Comparison of ENCODE assay signal across 20 mouse cellular contexts in the genomic region with DNA sequence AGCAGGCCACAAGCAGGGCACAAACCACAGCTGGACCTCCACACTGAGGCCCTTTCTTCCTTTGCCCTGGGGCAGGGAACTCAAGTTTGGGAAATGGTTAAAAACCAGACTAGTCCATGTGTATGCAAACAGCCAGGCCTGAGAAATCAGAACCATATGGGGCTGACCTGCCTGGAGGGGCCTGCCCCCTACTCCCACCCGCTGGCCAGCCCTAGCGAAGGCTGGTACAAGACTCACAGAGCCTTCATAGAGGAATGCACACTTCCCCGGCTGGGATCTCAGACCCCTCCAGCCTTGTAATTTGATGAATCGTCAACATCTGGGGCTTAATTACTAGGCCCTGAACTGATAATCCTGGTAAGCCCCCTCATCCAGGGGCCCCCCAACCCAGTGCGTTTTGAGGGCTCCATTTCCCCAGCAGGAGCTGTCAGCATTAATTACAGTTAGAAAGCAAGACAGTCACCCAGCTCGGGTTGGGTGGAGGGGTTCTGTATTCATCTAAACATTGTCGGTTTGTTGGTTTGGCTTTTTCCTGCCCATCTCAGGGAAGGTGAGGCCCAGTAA. TPM values are rescaled to one million over a fixed set of nuclear protein-coding genes. Genes with fewer than 3 reads are reported as not detected.
A peak's percentile ranks its signal among the peaks of the same experiment; 100 is the strongest.
DNase-seq lines count a peak whose midpoint lies in the region; ATAC-seq and TF ChIP-seq lines count a peak whose summit lies in the region.
"Had no signal": no experiment of that assay in that cellular context is flagged by ENCODE, and none has a peak within 500 bp of the region (broad histone marks: within the 10 kb centered on the region; RNA-seq: fewer than 3 reads in every experiment).

No protein-coding gene starts in this region.

- H3K36me3 ChIP-seq in MEL (ENCODE audit: control insufficient read depth in 1 of 2, insufficient read depth in 2 of 2, low read length in 2 of 2) = peaks cover 0 to 27% of the 10 kb centered on the region in 2 experiments; a peak in 2 of 4 replicates
- H3K36me3 ChIP-seq in embryonic facial prominence, embryonic 12.5 days = no peaks in the 10 kb centered on the region
- H3K36me3 ChIP-seq in limb, embryonic 13.5 days = no peaks in the 10 kb centered on the region
- H3K36me3 ChIP-seq: forebrain, embryonic 15.5 days; liver, embryonic 12.5 days; neural tube, embryonic 13.5 days had no signal

- DNase-seq in heart, adult 11 months = peak; percentile 81
- no peak for DNase-seq in heart, adult 18-20 months
- no peak for DNase-seq in MEL (ENCODE audit: low read depth, low spot score)
- no peak for DNase-seq in kidney, postnatal 10 days
- DNase-seq in cerebellum, adult 9-10 months = no peak
- DNase-seq in gastrocnemius, adult 2 months = no peak
- DNase-seq: cerebellum, postnatal 14 days; gastrocnemius, postnatal 10 days; heart, postnatal 14 days; kidney, adult 18-20 months; kidney, postnatal 25 days; lung, embryonic 14.5 days; right cerebral cortex, postnatal 4 days had no signal

- H3K4me1 ChIP-seq in MEL (ENCODE audit: control insufficient read depth in 1 of 2, insufficient read depth in 2 of 2, low read length in 2 of 2) = peaks cover 8 to 38% of the 10 kb centered on the region in 2 experiments
- peaks cover 49% of the 10 kb centered on the region for H3K4me1 ChIP-seq in embryonic facial prominence, embryonic 12.5 days
- H3K4me1 ChIP-seq in limb, embryonic 13.5 days = peaks cover 44% of the 10 kb centered on the region
- H3K4me1 ChIP-seq: forebrain, embryonic 15.5 days had no signal

- TF ChIP-seq CTCF in MEL (IDR thresholded peaks at IDR 0.05 in 2 of 3, conservative IDR thresholded peaks at IDR 0.05 in 1 of 3; ENCODE audit: control insufficient read depth in 1 of 3, insufficient read depth in 1 of 3, low read depth in 2 of 3, low read length in 3 of 3, poor library complexity in 1 of 3, severe bottlenecking in 1 of 3) = no peak
- TF ChIP-seq CTCF in gastrocnemius, adult 2 months (IDR thresholded peaks at IDR 0.05) = no peak

- no peaks in the 10 kb centered on the region for H3K79me2 ChIP-seq in MEL (ENCODE audit: control insufficient read depth, insufficient read depth, low read length, poor library complexity)

- H3K9me3 ChIP-seq in MEL (replicated peaks; ENCODE audit: insufficient read depth, low read length) = no peaks in the 10 kb centered on the region
- no peaks in the 10 kb centered on the region for H3K9me3 ChIP-seq in embryonic facial prominence, embryonic 12.5 days
- no peaks in the 10 kb centered on the region for H3K9me3 ChIP-seq in limb, embryonic 13.5 days
- H3K9me3 ChIP-seq: forebrain, embryonic 15.5 days; liver, embryonic 12.5 days; neural tube, embryonic 13.5 days had no signal

- TF ChIP-seq RAD21 in MEL (IDR thresholded peaks at IDR 0.05; ENCODE audit: low read depth, low read length) = no peak

- TF ChIP-seq EP300 in MEL (IDR thresholded peaks at IDR 0.05; ENCODE audit: low read depth in 1 of 2, low read length in 2 of 2) = no peak

- H3K27ac ChIP-seq in MEL (ENCODE audit: control insufficient read depth, low read depth, low read length) = peak overlapping the region; percentile 66
- peak overlapping the region; percentile 85 for H3K27ac ChIP-seq in embryonic facial prominence, embryonic 12.5 days
- H3K27ac ChIP-seq in limb, embryonic 13.5 days = peak overlapping the region; percentile 52; the same call in 1 of the 2 replicates
- no peak overlapping the region for H3K27ac ChIP-seq in gastrocnemius, adult 2 months
- H3K27ac ChIP-seq: forebrain, embryonic 15.5 days; macrophage; neural tube, embryonic 13.5 days had no signal

- H3K27me3 ChIP-seq in MEL (ENCODE audit: control insufficient read depth in 1 of 2, insufficient read depth in 2 of 2, low read length in 2 of 2) = no peaks in the 10 kb centered on the region
- H3K27me3 ChIP-seq in embryonic facial prominence, embryonic 12.5 days = no peaks in the 10 kb centered on the region
- H3K27me3 ChIP-seq in limb, embryonic 13.5 days = no peaks in the 10 kb centered on the region
- H3K27me3 ChIP-seq: forebrain, embryonic 15.5 days; neural tube, embryonic 13.5 days had no signal

- no peak overlapping the region for H3K4me2 ChIP-seq in embryonic facial prominence, embryonic 12.5 days (replicated peaks)
- H3K4me2 ChIP-seq in limb, embryonic 13.5 days (replicated peaks) = no peak overlapping the region
- H3K4me2 ChIP-seq: forebrain, embryonic 15.5 days; liver, embryonic 12.5 days; lung, embryonic 14.5 days; neural tube, embryonic 13.5 days had no signal

- ATAC-seq in embryonic facial prominence, embryonic 12.5 days (ENCODE audit: insufficient number of reproducible peaks, insufficient read depth, low FRiP score, low TSS enrichment) = peak; percentile 58; the same call in 1 of the 2 replicates
- ATAC-seq in limb, embryonic 13.5 days (ENCODE audit: low FRiP score, low read depth) = no peak
- ATAC-seq: forebrain, embryonic 15.5 days; hindbrain, embryonic 16.5 days had no signal

- intact Hi-C loops in gastrocnemius, adult 2 months (cut with DNase I) = no loop called here

- WGBS in embryonic facial prominence, embryonic 12.5 days = 7% methylated on average over 7 of the region's 7 CpGs
- WGBS in limb, embryonic 13.5 days = 8% methylated on average over 7 of the region's 7 CpGs

- H3K4me3 ChIP-seq in MEL (ENCODE audit: control insufficient read depth in 1 of 2, insufficient read depth in 1 of 2, low read depth in 2 of 2, low read length in 2 of 2) = no peak overlapping the region
- H3K4me3 ChIP-seq in embryonic facial prominence, embryonic 12.5 days = no peak overlapping the region
- no peak overlapping the region for H3K4me3 ChIP-seq in limb, embryonic 13.5 days
- H3K4me3 ChIP-seq in gastrocnemius, adult 2 months = no peak overlapping the region
- H3K4me3 ChIP-seq: forebrain, embryonic 15.5 days; liver, embryonic 12.5 days; neural tube, embryonic 13.5 days had no signal

- H3K9ac ChIP-seq in MEL (ENCODE audit: control insufficient read depth, low read depth, low read length, poor library complexity, severe bottlenecking) = no peak overlapping the region
- no peak overlapping the region for H3K9ac ChIP-seq in embryonic facial prominence, embryonic 12.5 days
- 0 out of 2 replicates have a peak overlapping the region, but pooled peaks have one; percentile 32 for H3K9ac ChIP-seq in limb, embryonic 13.5 days
- H3K9ac ChIP-seq: forebrain, embryonic 15.5 days; liver, embryonic 12.5 days; lung, embryonic 14.5 days; neural tube, embryonic 13.5 days had no signal

- no peak for TF ChIP-seq POLR2A in MEL (IDR thresholded peaks at IDR 0.05; ENCODE audit: control insufficient read depth in 1 of 2, insufficient read depth in 1 of 2, low read depth in 1 of 2, low read length in 2 of 2, poor library complexity in 1 of 2)

TF ChIP-seq in MEL, 35 proteins besides CTCF, POLR2A, EP300 and RAD21:
- TF ChIP-seq ETS1 (IDR thresholded peaks at IDR 0.05; ENCODE audit: low read depth, low read length) (no peak), KAT2A (conservative IDR thresholded peaks at IDR 0.05; ENCODE audit: low read depth, low read length) (no peak), RCOR1 (IDR thresholded peaks at IDR 0.05; ENCODE audit: low read depth, low read length) (no peak), ZNF384 (IDR thresholded peaks at IDR 0.05; ENCODE audit: low read depth, low read length) (no peak), MEF2A (IDR thresholded peaks at IDR 0.05; ENCODE audit: extremely low read depth, insufficient replicate concordance, low read depth, low read length, poor library complexity, severe bottlenecking) (no peak), MAX (IDR thresholded peaks at IDR 0.05; ENCODE audit: low read length) (no peak), NRF1 (IDR thresholded peaks at IDR 0.05; ENCODE audit: insufficient read depth, low read depth, low read length, poor library complexity, severe bottlenecking) (no peak), MYB (IDR thresholded peaks at IDR 0.05; ENCODE audit: low read depth, low read length) (no peak), GATA1 (IDR thresholded peaks at IDR 0.05; ENCODE audit: low read depth, low read length) (no peak)

RNA-seq across cellular contexts. Expression of a gene that starts 41.0 kb away (rescaled TPM):
- 1 to 10 TPM; 7.8 to 8.5 TPM for total RNA-seq in heart, adult 18-20 months (2021)
- total RNA-seq in MEL (2012; rRNA removed) = 17.2 and 22.7 TPM in 2 replicates
- 10 to 100 TPM in 1 of 2 experiments, not detected in 1; 23.0 TPM for polyA plus RNA-seq in MEL (2012; ENCODE audit: insufficient read depth in 1 of 2, insufficient read length in 2 of 2, low read depth in 1 of 2, low replicate concordance in 2 of 2, missing spikeins in 1 of 2)
- polyA plus RNA-seq in embryonic facial prominence, embryonic 12.5 days (2016; fragmentation: Nextera tagmentation; extraction: Ambion mirVana) = 17.4 and 17.5 TPM in 2 replicates
- 16.7 and 17.1 TPM in 2 replicates for polyA plus RNA-seq in limb, embryonic 13.5 days (2015; fragmentation: Nextera tagmentation; extraction: Ambion mirVana)
- total RNA-seq in gastrocnemius, adult 2 months (2021) = 10 to 100 TPM; 15.5 to 15.8 TPM
